Mouse (Mus musculus) megakaryocyte progenitor cell, adult 5-6 weeks (primary cell): ENCODE measurements around the gene Farp1. TPM values are rescaled to one million over a fixed set of nuclear protein-coding genes. Genes with fewer than 3 reads are reported as not detected.
A peak's percentile ranks its signal among the peaks of the same experiment; 100 is the strongest.

ENCODE experiments used
- ATAC-seq: replicated peaks from 2 replicates; pipeline ENCODE4 v1.8.0; 2016; ENCODE audit warnings: mild to moderate bottlenecking, moderate TSS enrichment, inconsistent platforms; ENCODE audit not compliant: poor library complexity
- total RNA-seq, 2 experiments: library from RNA; stranded (forward) in 1 of 2; stranded (reverse) in 1 of 2; fragments of 157-497, 149-512 nt in 1 of 2; fragments of 200-1000 nt in 1 of 2; gene quantifications; 2 replicates each; pipeline versions ENCODE4 v1.2.3 to v1.2.4; 2015 to 2017

The Farp1 gene
- total RNA-seq, 2 experiments from 2014 or later, result 0.15 TPM; not detected in 1

DNA sequence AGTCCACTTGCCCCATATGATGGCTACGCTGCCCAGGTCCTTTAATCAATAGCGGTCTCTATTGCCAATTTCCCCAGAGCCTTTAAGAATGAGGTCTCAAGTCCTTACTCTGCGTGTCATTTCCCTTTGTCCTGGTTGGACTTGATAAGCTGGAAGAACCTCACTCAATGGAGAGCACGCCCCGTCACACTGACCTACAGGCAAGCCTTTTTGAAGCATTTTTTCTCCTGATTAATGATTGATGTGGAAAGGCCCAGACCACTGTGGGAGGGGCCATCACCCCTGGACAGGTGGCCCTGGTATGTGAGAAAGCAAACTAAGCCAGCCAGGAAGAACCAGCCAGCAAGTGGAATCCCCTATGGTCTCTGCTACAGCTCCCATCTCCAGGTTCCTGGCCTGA, 263.5 kb downstream of the Farp1 start:
- no peak for ATAC-seq

DNA sequence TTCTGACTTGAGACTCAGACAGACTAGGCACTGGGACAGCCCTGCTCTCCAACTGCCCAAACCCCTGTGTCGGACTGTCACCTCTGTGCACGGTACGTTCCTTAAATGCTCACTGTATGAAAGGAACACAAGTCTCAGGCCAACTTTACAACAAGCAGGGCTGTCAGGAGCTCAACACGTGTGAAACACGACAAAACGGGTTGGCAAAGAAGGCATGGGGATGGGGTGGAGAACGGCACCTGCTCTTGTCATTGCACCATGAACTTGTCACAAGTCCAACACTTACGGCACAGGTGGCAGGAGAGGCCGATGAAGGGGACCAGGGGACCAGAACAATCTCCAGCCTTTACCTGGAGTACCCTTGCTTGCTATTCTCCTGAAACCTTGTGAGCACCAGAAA, 264.1 kb downstream of the Farp1 start:
- ATAC-seq, result no peak

DNA sequence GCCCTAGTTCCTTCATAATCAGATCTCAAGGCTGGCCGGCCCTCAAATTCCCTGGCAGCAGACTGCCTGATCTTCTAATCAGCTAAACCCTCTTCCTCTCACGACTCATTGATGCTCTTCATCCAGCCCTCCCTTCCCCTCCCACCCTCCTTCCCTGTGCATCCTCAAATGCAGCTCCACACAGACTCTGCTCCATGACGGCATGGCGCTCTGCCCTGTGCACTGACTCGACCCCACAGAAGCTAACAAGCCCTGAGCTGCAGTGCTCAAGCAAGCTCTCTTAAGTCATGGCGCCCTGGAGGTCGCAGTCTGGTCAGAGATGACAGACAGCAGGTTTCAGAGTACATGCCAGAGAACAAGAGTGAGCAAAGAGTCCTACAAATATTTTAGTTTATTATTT, 269.5 kb downstream of the Farp1 start:
- no peak for ATAC-seq

DNA sequence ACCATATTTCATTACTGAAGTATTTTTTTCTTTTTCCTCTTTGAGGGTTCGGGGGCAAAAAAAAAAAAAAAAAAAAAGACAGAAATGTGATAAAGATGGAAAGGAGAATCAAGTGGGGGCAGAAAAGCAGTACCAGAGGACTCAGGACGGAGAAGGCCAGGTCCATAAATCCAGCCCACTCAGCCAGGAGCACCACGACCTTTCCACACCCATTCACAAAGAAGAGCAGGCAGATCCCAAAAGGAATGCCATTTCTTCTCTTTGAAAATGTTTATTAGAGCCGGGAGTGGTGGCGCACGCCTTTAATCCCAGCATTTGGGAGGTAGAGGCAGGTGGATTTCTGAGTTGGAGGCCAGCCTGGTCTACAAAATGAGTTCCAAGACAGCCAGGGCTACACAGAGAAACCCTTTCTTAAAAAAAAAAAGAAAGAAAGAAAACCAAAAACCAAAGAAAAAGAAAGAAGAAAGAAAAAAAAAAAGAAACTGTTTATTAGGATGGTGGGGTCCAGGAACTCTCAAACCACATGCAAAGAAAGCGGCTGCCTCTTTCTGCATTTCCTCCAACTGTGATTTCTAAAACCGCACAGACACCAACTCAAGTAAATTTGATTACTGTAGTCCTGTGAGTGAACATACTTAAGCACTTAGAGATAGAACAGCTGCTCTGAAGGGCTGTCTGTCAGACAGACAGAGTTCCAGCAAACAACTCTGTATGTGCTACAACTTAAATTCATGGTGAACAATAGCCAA, 270.5 kb downstream of the Farp1 start:
- ATAC-seq, result no peak

DNA sequence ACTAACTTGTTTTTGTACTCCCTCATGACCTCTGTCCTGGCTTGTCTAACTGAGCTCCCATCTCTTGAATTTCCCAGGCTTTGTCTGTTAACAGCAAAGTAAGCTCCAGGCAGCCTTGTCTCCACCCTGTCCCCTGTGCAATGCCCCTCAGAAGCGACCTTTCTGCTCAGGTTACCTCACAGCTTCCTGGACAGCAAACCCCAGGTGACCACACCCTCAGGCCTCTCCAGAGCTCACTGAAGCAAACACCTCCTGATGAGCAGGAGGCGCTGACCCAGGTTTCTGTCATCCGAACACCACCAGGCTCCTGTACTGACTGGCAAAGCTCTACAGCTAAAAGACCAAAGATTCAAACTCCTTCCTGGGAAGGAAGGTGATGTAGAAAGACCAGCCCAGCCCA, 274.9 kb downstream of the Farp1 start:
- no peak for ATAC-seq

DNA sequence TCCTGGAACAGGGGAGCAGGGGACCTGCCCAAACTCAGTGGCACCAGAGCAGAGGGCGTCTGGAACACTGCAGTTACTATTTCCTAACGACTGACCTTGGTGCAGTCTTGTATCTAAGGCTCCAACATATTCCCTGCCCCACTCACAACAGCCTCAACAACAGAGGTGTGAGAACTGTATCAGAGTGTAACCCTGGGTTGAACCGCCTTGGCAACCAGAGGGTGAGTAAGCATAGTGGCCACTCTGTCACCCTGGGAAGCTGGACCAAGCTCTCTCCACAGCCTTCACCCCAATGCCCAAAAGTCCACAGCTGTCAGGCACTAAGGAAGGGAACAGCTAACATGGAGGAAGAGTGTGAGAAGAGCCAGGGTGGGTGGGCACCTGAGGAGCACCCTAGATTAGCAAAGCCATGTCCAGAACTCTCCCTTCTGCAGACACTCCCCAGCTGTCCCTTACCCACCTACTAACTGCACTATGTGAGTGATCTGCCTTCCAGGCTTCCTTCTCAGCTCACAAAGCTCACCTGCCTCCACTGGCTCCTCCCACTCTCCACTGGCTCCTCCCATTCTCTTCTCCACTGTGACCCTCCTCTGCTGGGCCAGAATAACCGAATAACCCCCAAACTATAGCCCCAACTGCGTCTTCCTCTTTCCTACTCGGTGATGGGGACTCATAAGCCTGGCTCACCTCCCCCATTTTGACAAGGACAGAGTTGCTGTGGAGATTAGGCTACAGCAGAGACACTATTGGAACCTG, 275.5 kb downstream of the Farp1 start:
- peak; percentile 42; the same call in 1 of the 2 replicates for ATAC-seq

DNA sequence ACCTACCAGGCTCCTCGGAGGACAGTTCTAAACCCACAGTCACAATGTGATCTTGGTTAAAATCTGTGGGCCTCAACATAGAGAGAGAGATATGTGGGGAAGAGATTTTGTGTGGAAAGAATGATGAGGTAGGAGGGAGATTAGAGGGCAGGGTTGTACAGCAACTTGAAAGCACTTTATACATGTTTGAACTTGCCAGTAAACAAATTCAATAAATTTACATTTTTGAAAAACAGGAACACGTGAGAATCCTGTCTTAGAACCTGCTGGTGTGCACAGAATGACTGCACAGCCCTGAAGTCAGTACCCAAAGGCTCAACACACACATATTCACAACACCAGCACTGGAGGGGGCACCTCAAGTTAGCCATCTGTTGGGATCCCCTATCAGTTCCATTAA, 276.1 kb downstream of the Farp1 start:
- ATAC-seq, result no peak

DNA sequence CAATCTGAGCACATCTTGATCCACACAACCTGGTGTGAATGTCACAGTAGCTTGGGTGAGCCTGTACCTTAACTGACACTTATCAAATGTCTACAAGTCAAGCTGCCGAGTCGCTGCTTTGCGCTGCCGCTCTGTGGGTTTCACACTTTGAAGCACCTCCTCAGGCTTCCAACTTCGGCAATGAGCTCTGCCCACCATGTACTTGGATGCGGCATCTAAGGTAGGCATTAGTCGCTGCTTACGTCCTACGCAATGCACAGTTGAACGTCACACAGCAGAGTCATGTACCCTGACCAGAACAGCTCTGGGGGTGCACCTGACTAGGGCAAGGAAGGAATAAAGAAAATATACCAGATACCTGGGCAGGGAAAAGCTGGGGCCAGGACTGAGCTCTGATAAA, 278.3 kb downstream of the Farp1 start:
- no peak for ATAC-seq

DNA sequence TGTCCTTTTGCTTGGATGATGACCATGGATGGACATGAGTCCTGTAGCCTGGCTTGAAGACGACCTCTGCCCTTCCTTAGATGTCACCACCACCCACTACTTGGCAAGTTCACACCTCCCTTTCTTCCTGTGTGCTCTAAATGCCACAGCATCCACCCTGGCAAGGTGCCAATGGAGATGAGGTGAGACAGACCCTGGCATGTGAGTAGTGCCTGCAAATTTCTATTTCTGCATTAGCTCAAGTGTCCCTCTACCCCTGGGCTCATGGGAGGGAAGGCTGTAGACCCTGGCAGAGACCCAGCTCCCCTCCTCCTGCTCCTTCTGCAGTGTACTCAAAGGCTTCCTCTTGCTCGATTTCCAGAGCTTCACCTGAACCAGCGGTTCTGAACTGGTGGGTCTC, 279.9 kb downstream of the Farp1 start:
- ATAC-seq, result no peak

DNA sequence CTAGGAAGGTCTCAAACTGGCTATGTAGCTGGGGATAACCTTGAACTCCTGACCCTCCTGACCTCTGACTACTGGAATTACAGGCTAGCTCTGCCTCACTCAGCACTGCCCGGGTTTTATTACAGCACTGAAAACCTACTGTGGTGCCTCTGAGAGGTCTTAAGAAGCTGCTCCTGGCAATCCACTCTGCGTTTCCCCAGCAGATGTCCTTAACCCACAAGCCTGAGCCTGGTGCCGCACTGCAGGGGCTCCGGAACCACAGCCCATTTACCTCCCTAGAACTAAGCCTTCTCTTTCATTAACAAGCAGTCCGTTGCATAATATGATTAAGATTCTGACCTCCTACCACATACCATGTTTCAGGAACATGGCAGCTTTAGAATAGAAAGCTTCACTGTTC, 281.1 kb downstream of the Farp1 start:
- ATAC-seq, result no peak

DNA sequence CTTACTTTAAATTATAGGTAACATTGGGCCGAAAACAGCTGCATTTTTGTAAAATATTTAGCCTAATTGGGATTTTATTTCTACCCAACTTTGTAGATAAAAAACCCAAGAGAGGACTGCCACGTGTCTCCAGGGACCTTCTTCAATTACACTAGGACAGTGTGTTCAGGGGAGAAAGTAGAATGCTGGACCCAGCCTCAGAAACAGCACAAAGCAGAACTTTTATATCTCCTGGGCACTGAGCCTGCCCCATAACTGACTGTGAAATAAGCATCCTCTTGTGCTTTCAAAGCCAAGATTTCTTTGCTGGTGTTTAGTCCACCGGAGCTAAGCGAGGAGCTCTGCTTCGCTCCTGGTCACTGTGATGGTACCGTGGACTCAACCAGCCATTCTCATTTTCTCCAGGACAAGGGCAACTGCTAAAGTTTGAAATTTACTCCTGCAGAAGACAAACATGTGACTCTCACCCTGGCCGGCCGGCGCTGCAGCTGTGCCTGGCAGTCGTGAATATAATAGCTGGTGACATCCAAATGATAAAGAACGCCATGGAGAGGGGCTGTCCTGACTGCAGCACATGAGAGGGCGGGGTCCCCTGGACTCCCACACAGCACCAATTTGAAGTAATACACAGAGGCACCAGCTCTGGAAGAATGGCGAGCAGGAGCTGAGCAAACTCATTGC, 281.8 kb downstream of the Farp1 start:
- ATAC-seq, result no peak

DNA sequence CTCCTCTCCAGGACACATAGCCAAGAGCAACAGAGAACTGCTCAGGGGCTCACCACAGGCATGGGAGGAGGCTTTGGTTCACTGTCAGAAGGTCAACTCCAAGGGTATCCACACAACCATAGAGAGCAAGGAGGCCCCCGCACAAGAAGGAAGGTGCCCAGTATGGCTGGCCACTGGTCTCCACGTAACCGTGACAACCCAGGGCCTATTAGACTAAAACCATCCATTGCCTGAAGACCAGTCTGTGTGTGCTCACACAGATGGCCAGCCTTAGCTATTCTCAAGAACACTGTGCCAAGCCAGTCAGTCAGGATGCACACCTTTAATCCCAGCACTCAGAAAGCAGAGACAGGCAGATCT, 282.3 kb downstream of the Farp1 start:
- no peak for ATAC-seq

DNA sequence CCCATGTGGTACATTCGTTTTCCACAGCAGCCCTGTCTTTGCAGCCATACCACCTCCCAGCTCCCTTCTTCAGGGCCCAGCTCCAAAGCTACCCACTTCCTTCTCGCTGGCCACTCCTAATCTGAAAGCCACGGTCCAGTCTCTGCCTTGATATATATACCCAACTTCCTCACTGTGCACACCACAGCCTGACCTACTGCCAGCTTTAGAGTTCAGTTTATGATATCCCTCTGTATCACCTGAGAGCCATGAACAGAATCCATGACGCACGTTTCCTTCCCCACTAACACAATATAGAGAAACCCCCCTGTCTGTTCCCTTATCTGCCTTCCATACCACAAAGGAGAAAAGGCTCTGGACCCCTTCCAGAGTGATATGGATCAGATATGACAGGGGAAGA, 283.4 kb downstream of the Farp1 start:
- peak; percentile 74 for ATAC-seq

DNA sequence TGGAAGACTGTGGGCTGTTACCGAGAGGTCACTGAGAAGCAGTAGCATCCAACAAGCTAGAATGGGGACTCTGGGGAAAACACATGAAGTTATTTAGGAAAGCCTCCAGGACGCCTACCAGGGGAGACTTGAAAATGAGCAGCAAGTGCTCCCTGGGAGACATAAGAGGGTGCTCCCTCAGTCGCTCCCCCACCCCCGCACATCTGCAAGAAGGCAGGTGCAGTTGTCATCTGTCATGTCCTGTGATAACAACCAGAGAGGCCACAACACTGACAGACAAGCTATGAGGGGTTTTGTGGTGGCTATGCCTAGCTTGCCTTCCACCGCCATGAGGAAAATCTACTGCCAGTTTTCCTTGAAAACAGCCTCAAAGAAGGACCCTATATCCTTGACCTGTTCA, 287.1 kb downstream of the Farp1 start:
- ATAC-seq, result no peak

DNA sequence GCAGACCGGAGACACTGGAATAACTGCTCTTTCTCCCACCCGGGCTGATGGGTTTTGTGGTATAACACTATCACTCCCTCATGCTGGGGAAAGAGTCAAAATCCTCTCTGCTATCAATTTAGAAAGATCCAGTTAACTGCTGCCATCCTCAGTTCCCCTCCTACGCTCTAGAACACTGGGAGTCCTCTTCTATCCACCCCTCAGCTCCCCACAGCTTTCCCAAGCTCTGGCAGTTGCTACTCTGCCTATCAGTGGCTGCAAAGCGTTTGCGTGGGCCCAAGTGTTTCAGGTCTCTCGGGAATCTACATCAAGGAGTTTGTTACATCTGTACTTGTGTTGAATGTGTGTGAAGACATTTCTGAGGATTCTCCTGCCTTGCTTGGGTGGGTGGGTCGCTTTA, 287.6 kb downstream of the Farp1 start:
- no peak for ATAC-seq

DNA sequence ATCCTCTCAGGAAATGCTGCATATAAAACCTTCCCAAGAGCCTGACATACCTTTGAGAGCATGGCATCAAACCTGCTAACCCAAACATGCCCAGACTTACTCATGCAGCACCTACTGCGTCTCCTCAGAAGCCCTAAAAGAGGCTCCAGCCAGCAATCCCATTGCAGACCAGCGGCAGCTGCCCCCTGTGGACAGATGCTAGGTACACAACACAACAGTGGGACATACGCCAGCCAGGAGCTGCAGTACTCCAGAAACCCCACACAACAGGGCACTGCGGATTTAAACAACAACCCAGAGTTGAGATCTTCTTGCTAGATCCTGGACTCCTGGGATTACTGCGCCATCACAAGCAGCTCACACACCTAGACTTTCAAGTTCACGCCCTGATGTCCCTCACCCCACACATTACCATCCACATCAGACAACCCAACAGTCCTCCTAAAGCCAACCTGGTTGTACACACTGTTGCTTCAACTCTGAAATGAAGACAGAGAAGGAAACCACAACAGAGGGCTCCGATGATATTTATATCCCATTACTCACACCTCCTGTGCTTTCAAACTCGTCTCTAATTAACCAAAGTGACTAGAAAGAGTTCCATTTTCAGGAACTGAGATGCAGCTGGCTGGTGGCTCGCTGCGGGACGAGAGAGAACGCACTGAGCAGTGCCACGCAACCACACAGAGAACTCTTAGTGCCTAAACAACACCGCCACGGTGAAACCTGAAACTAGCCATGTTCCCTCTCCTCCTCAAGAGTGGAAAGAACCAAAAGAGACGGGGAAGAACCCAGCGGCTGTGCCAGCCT, 289.7 kb downstream of the Farp1 start:
- peak; percentile 63 for ATAC-seq

DNA sequence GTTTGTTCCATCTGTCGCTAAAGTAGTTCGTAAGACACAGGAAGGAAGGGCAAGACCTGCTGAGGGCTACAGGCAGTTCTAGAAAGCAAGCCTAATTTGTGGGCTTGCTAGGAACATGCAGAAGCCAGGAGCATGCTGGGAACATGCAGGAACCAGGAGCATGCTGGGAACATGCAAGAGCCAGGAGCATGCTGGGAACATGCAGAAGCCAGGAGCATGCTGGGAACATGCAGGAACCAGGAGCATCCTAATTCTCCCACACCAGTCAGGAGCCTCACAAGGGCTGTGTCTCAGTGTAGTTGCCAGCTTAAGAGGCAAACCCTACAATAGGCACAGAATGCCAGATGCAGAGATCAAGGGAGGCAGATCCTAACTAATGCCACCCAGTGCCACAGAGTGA, 291.4 kb downstream of the Farp1 start:
- no peak for ATAC-seq

DNA sequence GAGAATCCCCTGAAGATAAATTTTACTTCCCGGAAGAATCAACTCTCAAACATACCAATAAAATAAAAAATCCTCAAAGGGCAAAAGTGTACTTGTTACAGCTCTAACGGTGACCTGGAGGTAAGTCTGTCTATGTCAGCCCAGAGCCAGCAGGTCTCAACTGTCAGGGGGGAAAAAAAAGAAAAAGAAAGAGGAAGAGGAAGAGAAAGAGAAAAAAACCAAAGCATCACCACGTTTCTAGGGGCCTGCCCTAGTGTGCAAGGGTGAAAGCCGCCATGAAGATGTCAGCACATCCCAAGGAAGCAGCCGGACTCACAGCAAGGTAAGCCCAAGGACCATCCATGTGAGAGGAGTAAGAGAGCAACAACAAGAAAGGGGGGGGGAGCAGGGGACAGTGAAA, 293.9 kb downstream of the Farp1 start:
- peak; percentile 19 for ATAC-seq

DNA sequence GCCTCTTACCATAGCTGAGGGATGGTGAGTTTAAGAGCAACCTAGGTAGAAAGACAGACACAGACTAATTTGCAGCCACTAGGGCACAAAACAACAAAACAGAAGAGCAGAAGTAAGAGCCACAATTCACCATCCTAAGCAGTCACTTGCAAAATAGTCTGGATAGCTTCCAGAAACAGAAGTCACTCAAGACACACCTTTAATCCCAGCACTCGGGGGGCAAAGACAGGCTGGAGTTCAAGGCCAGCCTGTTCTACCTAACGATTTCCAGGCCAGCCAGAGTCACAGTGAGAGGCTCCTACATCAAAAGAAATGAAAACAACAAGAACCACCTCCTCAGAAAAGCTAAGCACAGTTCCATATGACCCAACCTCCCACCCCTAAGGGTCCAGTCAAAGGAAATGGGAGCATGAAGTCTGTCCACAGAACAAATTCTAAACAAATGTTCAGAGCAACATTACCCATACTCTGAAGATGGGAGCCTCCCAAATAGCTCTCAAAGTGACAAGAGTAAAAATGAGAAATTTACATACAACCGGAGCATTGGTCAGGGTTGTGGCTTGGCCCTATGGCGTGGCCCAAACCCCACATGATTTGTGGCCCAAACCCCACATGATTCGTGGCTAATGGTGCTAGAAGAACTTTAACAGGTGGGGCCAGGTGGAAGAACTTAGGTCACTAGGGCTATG, 294.5 kb downstream of the Farp1 start:
- no peak for ATAC-seq

DNA sequence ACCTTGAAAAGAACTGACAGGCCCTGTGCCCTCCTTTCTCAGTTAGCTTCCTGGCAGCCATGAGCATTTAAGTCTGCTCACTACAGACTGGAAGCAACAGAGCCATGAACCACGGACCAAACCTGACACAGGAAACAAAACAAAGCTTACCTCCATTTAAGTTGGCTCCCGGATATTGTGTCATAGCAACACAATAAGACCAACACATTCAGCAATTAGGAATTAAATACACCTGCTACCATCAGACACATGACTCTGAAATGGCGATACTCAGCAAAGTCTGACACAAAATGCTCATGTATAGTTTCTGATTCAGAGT, 295.0 kb downstream of the Farp1 start:
- no peak for ATAC-seq
